Mouse (Mus musculus) ES-CJ7 (cell line): ENCODE data around the gene Ndufv1.
"Not testable (repeated sequence)": the region's sequence is repeated elsewhere in the genome, so short reads cannot be mapped to it uniquely, and the experiment has no call there.

Source experiments
- DNase-seq: peaks from one replicate; pipeline ENCODE4 v3.0.0; 2011; ENCODE audit warnings: low read depth, low spot score

Gene Ndufv1

GRCm38 (mm10) chr19:4012432-4013022, at the start of gene Ndufv1:
Gene Ndufv1, minus strand, starts transcription at chr19:4012806.
- peak; percentile 99 for DNase-seq

GRCm38 (mm10) chr19:4060899-4061465, 48.4 kb upstream of the Ndufv1 start:
- DNase-seq = no peak

GRCm38 (mm10) chr19:4060044-4060898, 47.7 kb upstream of the Ndufv1 start:
- DNase-seq = not testable (repeated sequence)

GRCm38 (mm10) chr19:4059069-4059740, 46.6 kb upstream of the Ndufv1 start, which contains the start of gene Gstp3:
Gene Gstp3, minus strand, starts transcription at chr19:4059569.
- DNase-seq = peak; percentile 89

- no peak for DNase-seq
Measured at GRCm38 (mm10) chr19:4058581-4058980, 46.0 kb upstream of the Ndufv1 start.

GRCm38 (mm10) chr19:4057962-4058361, 45.4 kb upstream of the Ndufv1 start:
- DNase-seq = no peak

GRCm38 (mm10) chr19:4057389-4057788, 44.8 kb upstream of the Ndufv1 start:
- peak; percentile 53 for DNase-seq

- DNase-seq = no peak
Measured at GRCm38 (mm10) chr19:4056727-4057126, 44.1 kb upstream of the Ndufv1 start.

GRCm38 (mm10) chr19:4055947-4056693, 43.5 kb upstream of the Ndufv1 start:
- DNase-seq = peak; percentile 67

- DNase-seq = no peak
Measured at GRCm38 (mm10) chr19:4055216-4055946, 42.8 kb upstream of the Ndufv1 start.

- DNase-seq = no peak
Measured at GRCm38 (mm10) chr19:4054613-4055012, 42.0 kb upstream of the Ndufv1 start.

- DNase-seq = no peak
Measured at GRCm38 (mm10) chr19:4052516-4053030, 40.0 kb upstream of the Ndufv1 start.

GRCm38 (mm10) chr19:4051741-4052515, 39.3 kb upstream of the Ndufv1 start:
- peak; percentile 69 for DNase-seq

GRCm38 (mm10) chr19:4051016-4051415, 38.4 kb upstream of the Ndufv1 start:
- DNase-seq = peak; percentile 62

- not testable (repeated sequence) for DNase-seq
Measured at GRCm38 (mm10) chr19:4049069-4049468, 36.5 kb upstream of the Ndufv1 start.

GRCm38 (mm10) chr19:4047859-4048258, 35.3 kb upstream of the Ndufv1 start:
- DNase-seq = peak; percentile 92

- DNase-seq = peak; percentile 91
Measured at GRCm38 (mm10) chr19:4046866-4047254, 34.3 kb upstream of the Ndufv1 start.

GRCm38 (mm10) chr19:4045966-4046865, 33.6 kb upstream of the Ndufv1 start, which contains the start of gene Gstp2:
Gene Gstp2, minus strand, starts transcription at chr19:4046023.
- peak; percentile 94 for DNase-seq
